Mouse (Mus musculus) skeletal muscle tissue, adult 2 months (tissue): Measurements from ENCODE around the gene Nbea.
A peak's percentile ranks its signal among the peaks of the same experiment; 100 is the strongest.
"Not testable (repeated sequence)": the region's sequence is repeated elsewhere in the genome, so short reads cannot be mapped to it uniquely, and the experiment has no call there.

ENCODE experiments used
- DNase-seq: peaks from one replicate; pipeline ENCODE4 v3.0.0-alpha.2; 2012; ENCODE audit warnings: low read depth, low spot score

Nbea gene

GRCm38 (mm10) chr3:56039494-56039893 lies 144.0 kb downstream of the Nbea start:
- DNase-seq, result no peak

DNA sequence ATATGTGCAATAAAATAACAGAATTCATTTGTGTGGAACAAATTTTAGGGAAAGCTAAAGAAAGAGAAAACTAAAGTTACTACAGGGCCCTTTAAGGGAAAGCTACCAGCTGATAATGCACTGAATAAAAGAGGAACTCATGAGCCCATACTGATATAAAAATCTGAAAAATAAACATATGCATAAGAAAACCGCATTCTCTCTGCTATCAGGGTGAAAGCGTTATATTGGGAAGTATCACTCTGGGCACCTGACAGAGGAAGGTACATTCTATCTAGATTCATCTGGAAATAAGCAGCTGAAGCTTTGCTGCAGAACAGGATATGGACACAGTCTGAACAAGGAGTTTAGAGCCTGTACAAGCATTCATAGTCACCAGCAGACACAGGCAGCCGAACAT lies 148.9 kb downstream of the Nbea start:
- no peak for DNase-seq

GRCm38 (mm10) chr3:56018494-56018893 lies 165.0 kb downstream of the Nbea start:
- DNase-seq, result no peak

DNA sequence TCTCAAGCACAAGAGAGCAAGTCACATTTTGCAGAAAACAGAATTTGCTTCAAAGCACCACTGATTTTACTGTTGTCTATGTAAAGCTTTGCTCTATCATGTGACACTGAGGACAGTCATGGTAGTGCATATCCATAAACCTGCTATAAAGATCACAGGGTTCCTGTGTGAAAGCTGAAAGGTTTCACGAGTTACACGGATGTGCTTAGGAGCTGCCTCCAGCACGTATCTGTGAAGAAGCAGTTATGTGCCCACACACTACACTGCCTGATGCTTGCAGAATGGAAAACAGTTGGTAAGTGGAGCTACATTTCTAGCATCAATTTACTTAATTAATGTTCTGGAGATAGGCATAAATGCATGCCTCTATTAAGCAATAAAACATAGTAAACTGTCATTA lies 172.4 kb downstream of the Nbea start:
- no peak for DNase-seq

GRCm38 (mm10) chr3:56007991-56008390 lies 175.5 kb downstream of the Nbea start:
- DNase-seq, result peak; percentile 11

DNA sequence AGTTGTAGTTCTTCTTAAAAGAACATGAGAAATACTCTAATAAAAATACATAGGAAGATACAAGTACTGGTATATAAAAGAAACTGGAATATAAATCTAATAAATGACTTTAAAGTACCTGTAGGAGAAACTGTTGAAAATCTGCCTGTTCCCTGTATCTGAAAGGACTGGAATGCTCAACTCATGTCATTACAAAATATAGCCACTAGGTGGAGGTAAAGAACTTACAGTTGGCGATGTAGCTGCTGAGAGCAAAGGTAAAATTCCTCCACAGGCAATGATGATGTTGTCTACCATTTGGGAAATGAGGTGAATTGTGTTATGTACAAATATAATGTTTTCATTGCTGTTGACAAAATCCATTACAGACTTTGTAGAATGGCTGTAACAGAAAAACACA lies 183.2 kb downstream of the Nbea start:
- peak; percentile 32 for DNase-seq

- no peak for DNase-seq
Measured at GRCm38 (mm10) chr3:55978361-55978760, 205.1 kb downstream of the Nbea start.

DNA sequence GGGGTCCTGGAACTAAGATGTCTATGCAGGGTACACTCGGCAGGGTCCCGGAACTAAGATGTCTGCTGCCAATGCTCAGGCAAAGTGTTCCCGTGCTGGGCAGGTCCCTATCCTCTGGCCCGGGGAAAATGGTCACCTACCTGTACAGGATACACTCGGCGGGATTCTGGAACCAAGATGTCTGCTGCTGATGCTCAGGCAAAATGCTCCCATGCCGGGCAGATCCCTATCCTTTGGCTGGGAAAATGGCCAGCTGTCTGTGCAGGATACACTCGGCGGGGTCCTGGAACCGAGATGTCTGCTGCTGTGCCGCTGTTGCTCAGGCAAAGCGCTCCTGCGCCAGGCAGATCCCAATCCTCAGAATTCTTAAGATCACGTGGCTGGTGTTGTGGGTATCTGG lies 206.5 kb downstream of the Nbea start:
- not testable (repeated sequence) for DNase-seq

- DNase-seq, result no peak
Measured at GRCm38 (mm10) chr3:55965723-55966156, 217.8 kb downstream of the Nbea start.

DNA sequence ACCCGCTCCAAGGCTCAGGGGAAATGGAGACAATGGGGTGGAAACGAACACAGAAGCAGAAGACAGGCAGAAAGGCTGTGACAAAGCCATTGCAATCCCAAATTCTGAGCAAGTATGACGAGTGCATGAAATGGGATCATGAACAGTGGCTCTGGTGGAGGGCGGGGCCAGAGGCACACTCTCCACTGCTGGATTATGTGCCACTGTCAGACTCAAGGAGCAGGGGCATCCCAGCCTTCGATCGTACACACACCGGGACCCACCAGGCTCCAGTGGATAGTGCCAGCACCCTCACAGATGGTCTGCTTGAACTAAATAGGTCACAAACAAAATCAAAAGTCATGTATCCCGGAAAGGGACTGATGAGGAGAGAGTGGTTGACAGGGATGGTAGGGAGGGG lies 220.5 kb downstream of the Nbea start:
- no peak for DNase-seq

- DNase-seq, result no peak
Measured at GRCm38 (mm10) chr3:55949994-55950393, 233.5 kb downstream of the Nbea start.

- DNase-seq, result no peak
Measured at GRCm38 (mm10) chr3:55949148-55949547, 234.4 kb downstream of the Nbea start.

GRCm38 (mm10) chr3:55927343-55927742 lies 256.2 kb downstream of the Nbea start:
- no peak for DNase-seq

GRCm38 (mm10) chr3:55909290-55909689 lies 274.2 kb downstream of the Nbea start:
- peak; percentile 17 for DNase-seq

DNA sequence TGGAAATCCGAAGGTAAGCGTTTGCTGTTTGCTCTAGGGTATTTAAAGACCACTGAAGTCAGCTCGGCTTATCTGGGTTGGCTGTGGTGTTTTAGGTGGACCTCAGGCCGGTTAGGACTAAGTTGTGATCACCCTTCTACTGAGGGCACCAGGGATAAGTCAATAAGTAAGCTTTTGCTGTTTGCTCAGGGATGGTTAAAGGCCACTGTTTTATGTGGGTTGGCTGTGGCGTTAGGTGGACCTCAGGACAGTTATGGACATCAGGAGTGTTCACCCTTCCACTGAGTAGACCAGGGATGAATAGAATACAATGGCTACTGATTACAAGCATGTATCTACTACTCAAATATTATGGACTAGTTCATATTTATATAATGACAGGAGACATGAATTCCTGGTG lies 292.9 kb downstream of the Nbea start:
- DNase-seq, result no peak

DNA sequence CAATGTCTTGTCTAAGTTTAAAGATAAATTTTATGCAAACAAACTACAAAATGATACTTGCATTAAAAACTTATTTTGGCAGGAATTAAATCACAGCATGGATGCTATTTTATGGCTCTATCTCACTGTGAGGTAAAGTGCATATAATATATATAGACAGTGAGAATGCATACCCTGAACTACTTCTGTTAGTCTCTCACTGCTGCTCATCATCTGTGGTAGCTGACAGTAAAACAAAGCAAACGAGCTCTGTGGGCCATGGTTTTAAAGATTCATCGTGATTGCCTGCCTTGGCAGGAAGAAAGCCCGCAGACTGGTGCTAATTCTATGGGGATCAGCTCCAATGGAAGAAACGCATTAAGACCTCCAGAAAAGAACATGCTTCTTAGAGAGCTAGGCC lies 294.3 kb downstream of the Nbea start:
- DNase-seq, result no peak

GRCm38 (mm10) chr3:55887829-55888210 lies 295.7 kb downstream of the Nbea start:
- no peak for DNase-seq

GRCm38 (mm10) chr3:55887193-55887828 lies 296.2 kb downstream of the Nbea start:
- DNase-seq, result no peak

DNA sequence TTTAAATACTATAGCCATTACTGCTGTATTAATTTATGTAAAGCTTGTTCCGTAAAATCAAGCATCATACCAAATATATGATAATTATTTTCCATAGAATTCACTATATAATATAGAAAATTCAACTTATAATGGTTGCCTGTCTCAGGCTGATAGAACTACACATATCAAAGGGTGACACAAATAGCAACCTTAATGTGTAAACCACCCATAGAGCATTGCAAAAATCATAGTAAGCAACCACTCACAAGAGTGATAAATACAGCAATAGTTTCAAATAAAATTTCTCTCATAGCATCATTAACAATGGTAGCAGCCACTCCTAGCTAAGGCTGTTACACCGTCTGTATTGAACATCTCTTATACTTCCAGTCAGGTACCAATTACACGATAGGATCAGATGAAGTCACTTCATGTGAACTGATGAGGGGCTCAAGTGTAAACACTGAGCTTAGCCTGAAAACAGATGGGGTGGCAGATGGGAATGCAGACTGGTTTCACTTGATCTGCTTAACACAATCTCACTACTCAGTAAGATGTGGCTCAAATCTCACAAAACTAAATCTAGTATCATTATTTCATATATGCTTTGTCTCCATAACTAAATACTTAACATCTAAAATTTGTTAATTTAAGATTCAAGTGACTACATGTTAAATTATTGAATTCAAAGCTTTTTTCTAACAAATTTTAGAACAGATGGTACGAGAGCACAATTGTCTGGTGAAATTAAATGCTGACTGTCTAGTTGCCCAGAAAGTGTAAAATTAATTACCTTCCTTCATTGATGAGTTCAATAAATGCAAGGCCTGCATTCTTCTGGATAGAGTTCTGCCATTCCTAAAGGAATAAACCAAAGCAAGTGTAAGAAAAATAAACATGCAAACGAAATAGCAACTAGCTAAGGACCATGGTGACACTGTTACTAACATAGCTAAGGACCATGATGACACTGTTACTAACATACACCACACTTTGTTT lies 310.3 kb downstream of the Nbea start:
- DNase-seq, result no peak

GRCm38 (mm10) chr3:55852488-55852887 lies 331.0 kb downstream of the Nbea start:
- no peak for DNase-seq

- DNase-seq, result no peak
Measured at GRCm38 (mm10) chr3:55847115-55847514, 336.4 kb downstream of the Nbea start.

DNA sequence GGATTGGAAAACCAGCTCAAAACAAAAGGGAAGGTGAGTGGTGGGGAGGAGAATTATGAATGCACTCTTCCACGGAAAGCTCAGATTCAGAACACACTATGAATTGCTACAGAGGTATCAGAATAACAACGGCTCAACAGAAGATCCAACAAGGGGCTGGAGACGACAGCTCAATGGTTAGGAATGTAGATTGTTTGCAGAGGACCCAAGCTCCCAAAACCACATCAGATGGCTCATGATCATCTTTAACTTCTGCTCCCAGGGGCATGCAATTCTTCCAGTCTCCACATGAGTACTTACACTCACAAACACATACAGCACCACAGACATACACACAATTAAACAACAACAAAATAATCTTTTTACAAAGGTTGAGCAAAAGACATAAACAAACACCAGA lies 346.3 kb downstream of the Nbea start:
- DNase-seq, result no peak

DNA sequence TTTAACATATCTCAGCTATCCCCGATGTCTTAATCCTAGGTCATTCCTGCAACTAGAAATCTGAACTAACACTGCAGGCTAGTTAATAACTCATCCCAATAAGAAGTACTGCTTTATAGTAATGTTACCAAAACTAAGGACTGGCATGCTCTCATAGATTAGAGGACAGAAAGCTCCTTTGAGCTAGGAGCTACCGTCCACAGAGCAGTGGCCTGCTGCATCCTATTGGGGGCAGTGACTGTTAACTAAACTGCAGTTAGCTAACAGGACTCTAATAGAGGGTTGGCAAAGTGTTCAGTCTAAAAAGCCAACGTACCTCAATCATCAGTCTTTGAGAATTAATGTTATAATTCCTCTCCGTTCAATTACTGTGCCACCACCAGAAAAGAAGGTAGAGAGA lies 348.3 kb downstream of the Nbea start:
- no peak for DNase-seq
